Mouse (Mus musculus) stomach, postnatal 0 days (tissue): ENCODE data around the gene Sec23ip.
A peak's percentile ranks its signal among the peaks of the same experiment; 100 is the strongest.

Experiments
- CTCF ChIP-seq: IDR thresholded peaks from 2 replicates; pipeline ENCODE4 v1.5.1; 2016; ENCODE audit warnings: antibody characterized with exemption, low read depth, mild to moderate bottlenecking, moderate library complexity
- EP300 ChIP-seq: optimal IDR thresholded peaks from 2 replicates; pipeline ENCODE3; 2016; ENCODE audit warnings: antibody characterized with exemption

- peak; percentile 90 for TF ChIP-seq CTCF
- no peak for TF ChIP-seq EP300
These were observed 34.6 kb downstream of the Sec23ip start for GRCm38 (mm10) chr7:128779305-128779704.
